Mouse (Mus musculus): Measurements from ENCODE around the gene Diexf.

Gene Diexf

DNA sequence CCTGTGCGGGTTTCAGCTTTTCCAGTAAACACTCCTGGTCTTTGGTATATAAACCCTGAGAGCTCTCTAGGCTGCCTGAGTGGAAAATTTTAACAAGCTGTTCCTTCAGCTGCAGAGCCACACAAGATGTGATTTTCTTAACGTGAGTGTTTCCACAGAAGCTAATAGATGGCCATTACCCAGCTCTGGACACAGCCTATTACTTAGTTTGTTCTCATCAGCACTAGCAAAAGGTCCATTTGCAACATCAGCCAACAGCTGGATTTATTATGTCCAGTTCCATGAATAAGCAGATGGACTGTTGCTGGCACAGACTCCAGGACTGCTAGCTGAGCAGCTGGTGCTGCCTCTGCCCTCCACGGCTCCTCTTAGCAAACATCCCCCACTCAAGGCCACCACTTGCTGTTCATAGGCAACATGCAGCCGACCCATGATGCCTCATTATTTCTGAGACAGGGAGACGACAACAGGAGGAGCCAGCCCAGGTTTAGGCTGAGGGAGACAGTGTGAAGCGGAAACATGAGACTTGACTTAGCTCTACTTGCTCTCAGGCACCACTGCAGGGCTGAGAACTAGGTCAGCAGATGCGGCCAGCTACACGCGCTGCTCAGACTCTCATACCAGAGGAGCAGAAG lies 43.1 kb downstream of the Diexf start:
- no peak for DNase-seq (ENCODE audit: extremely low spot score, low spot score)

- DNase-seq (ENCODE audit: extremely low spot score, low spot score): no peak
Measured at GRCm38 (mm10) chr1:193086111-193086841, 43.8 kb downstream of the Diexf start.

- DNase-seq (ENCODE audit: extremely low spot score, low spot score): no peak
Measured at GRCm38 (mm10) chr1:193085541-193086020, 44.5 kb downstream of the Diexf start.

DNA sequence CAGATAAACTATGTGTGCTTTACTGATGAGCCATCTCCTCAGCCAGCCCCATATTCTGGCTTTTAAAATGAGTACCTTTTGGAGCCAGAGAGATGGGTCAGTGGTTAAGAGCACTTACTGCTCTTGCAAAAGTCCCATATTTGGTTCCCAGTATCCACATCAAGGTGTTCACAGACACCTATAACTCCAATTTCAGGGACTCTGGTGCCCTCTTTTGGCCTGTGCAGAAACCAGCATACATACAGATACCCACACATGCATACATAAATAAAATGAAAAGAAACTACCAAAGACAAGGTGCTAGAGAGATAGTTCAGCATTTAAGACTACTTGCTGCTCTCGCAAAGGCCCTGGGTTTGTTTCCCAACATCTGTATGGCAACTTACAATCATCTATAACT lies 46.1 kb downstream of the Diexf start:
- no peak for DNase-seq (ENCODE audit: extremely low spot score, low spot score)

DNA sequence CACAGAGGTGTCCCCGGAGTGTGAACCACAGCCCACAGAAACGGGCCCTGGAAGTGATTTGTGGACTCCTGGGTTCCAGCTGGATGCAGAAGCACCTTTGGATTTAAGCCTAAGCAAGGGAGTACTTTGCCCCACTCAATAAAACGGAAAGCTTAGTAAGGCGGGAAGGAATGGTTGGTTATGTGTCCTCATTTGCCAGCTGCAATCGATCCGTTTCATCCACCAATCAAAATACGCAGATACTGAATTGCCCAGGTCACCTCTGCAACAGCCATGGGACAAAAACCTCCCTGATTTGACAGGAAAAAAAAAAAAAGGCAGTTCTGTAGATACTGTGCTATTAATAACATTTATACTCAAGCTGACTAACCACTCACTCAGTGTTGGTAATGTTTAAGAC lies 47.0 kb downstream of the Diexf start:
- DNase-seq (ENCODE audit: extremely low spot score, low spot score): no peak

- no peak for DNase-seq (ENCODE audit: extremely low spot score, low spot score)
Measured at GRCm38 (mm10) chr1:193082311-193082921, 47.7 kb downstream of the Diexf start.

GRCm38 (mm10) chr1:193062618-193063017 lies 67.5 kb downstream of the Diexf start:
- DNase-seq (ENCODE audit: extremely low spot score, low spot score): no peak

DNA sequence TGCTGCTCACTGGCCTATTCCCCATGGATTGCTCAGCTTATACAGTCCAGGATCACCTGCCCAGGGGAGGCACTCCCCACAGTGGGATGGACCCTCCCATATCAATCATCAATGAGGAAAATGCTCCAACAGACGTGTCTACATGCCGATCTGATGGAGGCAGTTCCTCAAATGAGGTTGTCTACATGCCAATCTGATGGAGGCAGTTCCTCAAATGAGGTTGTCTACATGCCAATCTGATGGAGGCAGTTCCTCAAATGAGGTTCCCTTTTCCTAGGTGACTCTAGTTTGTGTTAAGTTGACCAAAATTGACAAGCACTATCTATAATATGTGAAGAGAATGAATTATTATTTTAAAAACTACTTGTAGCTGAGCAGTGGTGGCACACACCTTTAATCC lies 69.9 kb downstream of the Diexf start:
- no peak for DNase-seq (ENCODE audit: extremely low spot score, low spot score)

- no peak for DNase-seq (ENCODE audit: extremely low spot score, low spot score)
Measured at GRCm38 (mm10) chr1:193059596-193059995, 70.5 kb downstream of the Diexf start.

- DNase-seq (ENCODE audit: extremely low spot score, low spot score): no peak
Measured at GRCm38 (mm10) chr1:193054401-193054800, 75.7 kb downstream of the Diexf start.

GRCm38 (mm10) chr1:193053065-193053464 lies 77.0 kb downstream of the Diexf start:
- no peak for DNase-seq (ENCODE audit: extremely low spot score, low spot score)

- no peak for DNase-seq (ENCODE audit: extremely low spot score, low spot score)
Measured at GRCm38 (mm10) chr1:193047616-193048015, 82.5 kb downstream of the Diexf start.

DNA sequence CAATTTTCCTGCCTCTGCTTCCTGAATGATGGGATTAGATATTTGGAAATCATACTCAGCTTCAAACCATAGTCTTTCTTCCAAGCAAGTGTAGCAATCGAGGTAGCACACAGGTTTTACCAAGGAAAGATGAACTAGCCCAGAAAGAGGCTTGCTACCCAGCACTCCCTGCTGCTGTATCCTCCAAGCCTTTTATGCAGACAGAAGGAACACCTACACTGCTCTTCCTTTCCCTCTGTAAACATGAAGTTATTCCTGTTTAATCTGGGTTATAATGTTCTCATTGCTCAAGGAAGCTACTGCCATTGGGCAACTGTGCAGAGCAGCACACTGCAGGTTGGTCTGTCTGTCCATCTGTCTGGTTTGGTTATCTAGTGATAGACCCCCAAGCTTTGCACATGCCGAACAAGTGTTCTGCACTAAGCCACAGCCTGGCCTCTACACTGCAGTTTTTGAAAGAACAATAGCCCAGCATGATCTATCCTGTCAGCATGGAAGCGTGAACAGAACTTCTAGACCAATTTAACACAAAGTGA lies 87.2 kb downstream of the Diexf start:
- DNase-seq (ENCODE audit: extremely low spot score, low spot score): no peak

Measured in neural tube, embryonic 10.5 days (tissue).